Mouse (Mus musculus) liver, adult 2 months (tissue): Measurements from ENCODE around the gene Scg5.

Experiments
- CTCF ChIP-seq: fragments of 200-500 bp; IDR thresholded peaks from 2 replicates; pipeline ENCODE4 v1.5.1; 2011; ENCODE audit warnings: low read depth, low read length, control low read depth
- POLR2A ChIP-seq: fragments of 200-500 bp; IDR thresholded peaks from 2 replicates; pipeline ENCODE4 v1.6.1; 2011; ENCODE audit warnings: low read length, control low read depth; ENCODE audit not compliant: insufficient read depth; ENCODE audit errors: extremely low read depth

DNA sequence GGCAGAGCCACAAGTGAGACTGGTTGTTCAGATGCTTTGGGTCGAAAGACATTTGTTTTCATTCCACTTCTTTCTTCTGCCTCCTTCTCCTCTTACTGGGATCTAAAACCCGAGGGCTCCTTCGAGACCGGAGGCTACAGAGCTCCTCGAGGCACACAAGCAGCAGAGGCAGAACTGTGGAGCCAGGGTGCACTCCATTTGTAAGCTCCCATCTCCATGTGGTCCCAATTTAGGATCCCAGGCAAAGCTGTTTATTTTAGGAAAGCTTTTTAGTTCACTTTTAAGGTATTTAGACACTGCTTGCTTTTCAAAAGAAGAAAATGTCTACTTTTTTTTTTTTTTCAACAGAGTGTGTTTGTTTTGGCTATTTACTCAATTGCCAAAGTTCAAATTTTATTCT lies 28.1 kb downstream of the Scg5 start:
- TF ChIP-seq CTCF (no peak), POLR2A (no peak)
